Mouse (Mus musculus) midbrain, embryonic 14.5 days (tissue): Measurements from ENCODE around the gene Timm23. TPM values are rescaled to one million over a fixed set of nuclear protein-coding genes. Genes with fewer than 3 reads are reported as not detected.
"Not testable (repeated sequence)": the region's sequence is repeated elsewhere in the genome, so short reads cannot be mapped to it uniquely, and the experiment has no call there.

Experiments
- ATAC-seq: fragments of 200-750 bp; cut with Nextera tagmentation; 2 replicates; pipeline ENCODE4 v1.8.0; 2017; ENCODE audit warnings: moderate number of reproducible peaks, moderate library complexity; ENCODE audit not compliant: low FRiP score, low TSS enrichment
- DNase-seq: peaks from one replicate; pipeline ENCODE4 v3.0.0-alpha.2; 2015
- H3K27ac ChIP-seq: fragments of 300-500 bp; sonication (generic); replicated peaks from 2 replicates; pipeline ENCODE4 v1.5.1; 2014; ENCODE audit warnings: mild to moderate bottlenecking, low read depth, low read length, moderate library complexity
- H3K27me3 ChIP-seq: fragments of 300-500 bp; sonication (generic); 2 replicates; pipeline ENCODE4 v1.6.1; 2014; ENCODE audit warnings: low read length, control low read depth, mixed read lengths; ENCODE audit not compliant: control insufficient read depth, insufficient read depth
- H3K36me3 ChIP-seq: fragments of 300-500 bp; sonication (generic); 2 replicates; pipeline ENCODE4 v1.6.1; 2014; ENCODE audit warnings: low read length, control low read depth; ENCODE audit not compliant: control insufficient read depth, insufficient read depth
- H3K4me1 ChIP-seq: fragments of 300-500 bp; sonication (generic); 2 replicates; pipeline ENCODE4 v1.6.1; 2014; ENCODE audit warnings: mild to moderate bottlenecking, antibody characterized with exemption, low read length, control low read depth; ENCODE audit not compliant: control insufficient read depth, insufficient read depth
- H3K4me2 ChIP-seq: fragments of 300-500 bp; sonication (generic); 2 replicates; pipeline ENCODE4 v1.6.1; 2014; ENCODE audit warnings: mild to moderate bottlenecking, low read length, moderate library complexity
- H3K4me3 ChIP-seq: fragments of 300-500 bp; sonication (generic); replicated peaks from 2 replicates; pipeline ENCODE4 v1.5.1; 2014; ENCODE audit warnings: low read depth, low read length
- H3K9ac ChIP-seq: fragments of 300-500 bp; sonication (generic); replicated peaks from 2 replicates; pipeline ENCODE4 v1.6.1; 2014; ENCODE audit warnings: mild to moderate bottlenecking, low read length, moderate library complexity
- H3K9me3 ChIP-seq: fragments of 300-500 bp; sonication (generic); 2 replicates; pipeline ENCODE4 v1.6.1; 2016; ENCODE audit warnings: low read length, control low read depth, mixed read lengths; ENCODE audit not compliant: control insufficient read depth
- WGBS: fragments of 180-500 bp; shearing (Covaris S2); extraction: QIAGEN DNeasy Blood & Tissue Kit; methylation state at CpG from one replicate; pipeline ENCODE4 v1.1.7; 2014; 5-methylcytosine and 5-hydroxymethylcytosine counted together
- polyA plus RNA-seq: library from polyadenylated mRNA; unstranded; fragments of >200 nt; fragmentation: Nextera tagmentation; extraction: Ambion mirVana; gene quantifications from 2 replicates; pipeline ENCODE4 v1.2.1, GENCODE M21; 2014

The Timm23 gene
- polyA plus RNA-seq, 1 experiment from 2014 or later = 233 TPM

- Histone ChIP-seq H3K27ac (no peak overlapping the region), H3K4me1 (no peaks in the 10 kb centered on the region), H3K4me3 (no peak overlapping the region), H3K27me3 (no peaks in the 10 kb centered on the region), H3K9me3 (peaks cover 6% of the 10 kb centered on the region; the same call in 1 of the 2 replicates), H3K4me2 (no peak overlapping the region), H3K9ac (no peak overlapping the region), H3K36me3 (no peaks in the 10 kb centered on the region)
- ATAC-seq (no peak), DNase-seq (no peak)
- 83% methylated on average over 2 of the region's 2 CpGs for WGBS
Observed at GRCm38 (mm10) chr14:32146578-32146977, 55.1 kb downstream of the Timm23 start.

GRCm38 (mm10) chr14:32145809-32146511 lies 55.7 kb downstream of the Timm23 start:
- WGBS = 86% methylated on average over 7 of the region's 7 CpGs
- no peak overlapping the region for H3K4me2 ChIP-seq
- DNase-seq (no peak), ATAC-seq (no peak)
- no peak overlapping the region for H3K4me3 ChIP-seq
- H3K27me3 ChIP-seq = no peaks in the 10 kb centered on the region
- H3K36me3 ChIP-seq = no peaks in the 10 kb centered on the region
- H3K9me3 ChIP-seq = peaks cover 6% of the 10 kb centered on the region; the same call in 1 of the 2 replicates
- H3K27ac ChIP-seq = no peak overlapping the region
- no peaks in the 10 kb centered on the region for H3K4me1 ChIP-seq
- no peak overlapping the region for H3K9ac ChIP-seq

- 77% methylated on average over 4 of the region's 4 CpGs for WGBS
- H3K9me3 ChIP-seq = peaks cover 6% of the 10 kb centered on the region; the same call in 1 of the 2 replicates
- H3K4me3 ChIP-seq = no peak overlapping the region
- no peaks in the 10 kb centered on the region for H3K36me3 ChIP-seq
- H3K4me2 ChIP-seq = no peak overlapping the region
- DNase-seq = no peak
- no peaks in the 10 kb centered on the region for H3K4me1 ChIP-seq
- ATAC-seq = no peak
- H3K27ac ChIP-seq = no peak overlapping the region
- no peak overlapping the region for H3K9ac ChIP-seq
- H3K27me3 ChIP-seq = no peaks in the 10 kb centered on the region
Observed at GRCm38 (mm10) chr14:32145401-32145800, 56.3 kb downstream of the Timm23 start.

- no peak overlapping the region for H3K27ac ChIP-seq
- no peak overlapping the region for H3K4me3 ChIP-seq
- H3K27me3 ChIP-seq = no peaks in the 10 kb centered on the region
- no peak overlapping the region for H3K9ac ChIP-seq
- no peaks in the 10 kb centered on the region for H3K36me3 ChIP-seq
- no peaks in the 10 kb centered on the region for H3K4me1 ChIP-seq
- H3K9me3 ChIP-seq = peaks cover 6% of the 10 kb centered on the region; the same call in 1 of the 2 replicates
- ATAC-seq (no peak), DNase-seq (no peak)
- H3K4me2 ChIP-seq = no peak overlapping the region
Observed at GRCm38 (mm10) chr14:32144734-32145133, 57.0 kb downstream of the Timm23 start.

- Histone ChIP-seq H3K9me3 (no peaks in the 10 kb centered on the region), H3K27ac (no peak within 1 kb of the TSS), H3K9ac (no peak within 1 kb of the TSS), H3K4me3 (no peak within 1 kb of the TSS), H3K27me3 (no peaks in the 10 kb centered on the region), H3K4me2 (no peak within 1 kb of the TSS), H3K4me1 (no peaks in the 10 kb centered on the region), H3K36me3 (no peaks in the 10 kb centered on the region)
- no peak for DNase-seq
- no peak for ATAC-seq
- WGBS = 90% methylated on average over 5 of the region's 5 CpGs
Observed at GRCm38 (mm10) chr14:32141723-32142122, 60.0 kb downstream of the Timm23 start, which contains the start of gene Msmb. TSS of gene Msmb (plus strand) at chr14:32142023.

GRCm38 (mm10) chr14:32140359-32140965 lies 61.2 kb downstream of the Timm23 start:
- Histone ChIP-seq H3K36me3 (no peaks in the 10 kb centered on the region), H3K4me3 (no peak overlapping the region), H3K9ac (no peak overlapping the region), H3K27ac (no peak overlapping the region), H3K27me3 (no peaks in the 10 kb centered on the region), H3K4me2 (no peak overlapping the region), H3K4me1 (no peaks in the 10 kb centered on the region), H3K9me3 (no peaks in the 10 kb centered on the region)
- no peak for ATAC-seq
- 84% methylated on average over 5 of the region's 5 CpGs for WGBS
- no peak for DNase-seq

GRCm38 (mm10) chr14:32136467-32136866 lies 65.2 kb downstream of the Timm23 start:
- ATAC-seq, H3K4me1 ChIP-seq, H3K36me3 ChIP-seq, H3K27ac ChIP-seq, H3K4me3 ChIP-seq, H3K9ac ChIP-seq, H3K4me2 ChIP-seq, H3K27me3 ChIP-seq, DNase-seq, H3K9me3 ChIP-seq: not testable (repeated sequence)
- 73% methylated on average over 3 of the region's 3 CpGs for WGBS

GRCm38 (mm10) chr14:32134293-32134692 lies 67.4 kb downstream of the Timm23 start:
- no peaks in the 10 kb centered on the region for H3K36me3 ChIP-seq
- 72% methylated on average over 2 of the region's 2 CpGs for WGBS
- ATAC-seq = no peak

GRCm38 (mm10) chr14:32131836-32132235 lies 69.9 kb downstream of the Timm23 start:
- H3K27me3 ChIP-seq = no peaks in the 10 kb centered on the region
- H3K4me2 ChIP-seq = no peak overlapping the region
- DNase-seq (no peak), ATAC-seq (no peak)
- no peaks in the 10 kb centered on the region for H3K4me1 ChIP-seq
- H3K4me3 ChIP-seq = no peak overlapping the region
- H3K36me3 ChIP-seq = no peaks in the 10 kb centered on the region
- 91% methylated on average over 4 of the region's 4 CpGs for WGBS
- no peak overlapping the region for H3K27ac ChIP-seq
- no peaks in the 10 kb centered on the region for H3K9me3 ChIP-seq
- H3K9ac ChIP-seq = no peak overlapping the region

More at GRCm38 (mm10) chr14:32134293-32134692, 67.4 kb downstream of the Timm23 start:
- no peak for DNase-seq
- no peak overlapping the region for H3K4me3 ChIP-seq
- no peaks in the 10 kb centered on the region for H3K9me3 ChIP-seq
- H3K9ac ChIP-seq = no peak overlapping the region
- H3K27ac ChIP-seq = no peak overlapping the region
- H3K27me3 ChIP-seq = no peaks in the 10 kb centered on the region
- no peak overlapping the region for H3K4me2 ChIP-seq
- no peaks in the 10 kb centered on the region for H3K4me1 ChIP-seq
